Mouse (Mus musculus) olfactory bulb, adult 2 months (tissue): Measurements from ENCODE around the gene Gm27027.

Source experiments
- CTCF ChIP-seq: fragments of 200-500 bp; IDR thresholded peaks from 2 replicates; pipeline ENCODE4 v1.5.1; 2012; ENCODE audit warnings: low read depth, mild to moderate bottlenecking, low read length, moderate library complexity; ENCODE audit not compliant: insufficient read depth
- POLR2A ChIP-seq: fragments of 200-500 bp; IDR thresholded peaks from 2 replicates; pipeline ENCODE4 v1.6.1; 2012; ENCODE audit warnings: mild to moderate bottlenecking, low read depth, low read length, moderate library complexity; ENCODE audit not compliant: insufficient read depth

GRCm38 (mm10) chr2:93928866-93929265 lies 67.3 kb downstream of the Gm27027 start:
- TF ChIP-seq POLR2A (no peak), CTCF (no peak)
